Mouse (Mus musculus): ENCODE measurements around the gene Elmo2. TPM values are rescaled to one million over a fixed set of nuclear protein-coding genes. Genes with fewer than 3 reads are reported as not detected.
A peak's percentile ranks its signal among the peaks of the same experiment; 100 is the strongest.

Gene Elmo2
- polyA plus RNA-seq, 1 experiment from 2014 or later = 81.7 TPM

GRCm38 (mm10) chr2:165258321-165258720 is 68.0 kb downstream of the Elmo2 start:
- Histone ChIP-seq H3K36me3 (no peaks in the 10 kb centered on the region), H3K4me1 (peaks cover 61% of the 10 kb centered on the region), H3K4me3 (no peak overlapping the region), H3K27ac (replicated peaks) (0 out of 2 replicates have a peak overlapping the region, but pooled peaks have one; percentile 17), H3K9me3 (replicated peaks) (no peaks in the 10 kb centered on the region), H3K27me3 (ENCODE audit: low read depth, poor library complexity, severe bottlenecking) (peaks cover 97% of the 10 kb centered on the region)
- no peak for DNase-seq (ENCODE audit: low spot score)
- WGBS = 79% methylated on average over 6 of the region's 6 CpGs

- DNase-seq (ENCODE audit: low spot score) = no peak
- WGBS = 66% methylated on average over 11 of the region's 11 CpGs
- Histone ChIP-seq H3K4me3 (no peak overlapping the region), H3K4me1 (peaks cover 65% of the 10 kb centered on the region), H3K9me3 (replicated peaks) (no peaks in the 10 kb centered on the region), H3K27ac (replicated peaks) (0 out of 2 replicates have a peak overlapping the region, but pooled peaks have one; percentile 29), H3K36me3 (no peaks in the 10 kb centered on the region), H3K27me3 (ENCODE audit: low read depth, poor library complexity, severe bottlenecking) (peaks cover 97% of the 10 kb centered on the region)
Measured at GRCm38 (mm10) chr2:165257151-165257834, 69.0 kb downstream of the Elmo2 start.

GRCm38 (mm10) chr2:165256213-165256612 is 70.1 kb downstream of the Elmo2 start:
- 72% methylated on average over 10 of the region's 10 CpGs for WGBS
- no peak overlapping the region for H3K4me3 ChIP-seq
- H3K27me3 ChIP-seq (ENCODE audit: low read depth, poor library complexity, severe bottlenecking) = peaks cover 94% of the 10 kb centered on the region
- no peaks in the 10 kb centered on the region for H3K36me3 ChIP-seq
- H3K9me3 ChIP-seq (replicated peaks) = no peaks in the 10 kb centered on the region
- no peak overlapping the region for H3K27ac ChIP-seq (replicated peaks)
- peaks cover 55% of the 10 kb centered on the region for H3K4me1 ChIP-seq
- DNase-seq (ENCODE audit: low spot score) = no peak

GRCm38 (mm10) chr2:165253867-165254266 is 72.4 kb downstream of the Elmo2 start:
- no peaks in the 10 kb centered on the region for H3K36me3 ChIP-seq
- peaks cover 92% of the 10 kb centered on the region for H3K27me3 ChIP-seq (ENCODE audit: low read depth, poor library complexity, severe bottlenecking)
- H3K4me1 ChIP-seq = peaks cover 59% of the 10 kb centered on the region
- DNase-seq (ENCODE audit: low spot score) = peak; percentile 39
- 4% methylated on average over 10 of the region's 10 CpGs for WGBS
- peak overlapping the region; percentile 73 for H3K27ac ChIP-seq (replicated peaks)
- H3K4me3 ChIP-seq = peak overlapping the region; percentile 18
- H3K9me3 ChIP-seq (replicated peaks) = no peaks in the 10 kb centered on the region

- no peaks in the 10 kb centered on the region for H3K9me3 ChIP-seq (replicated peaks)
- no peak for DNase-seq (ENCODE audit: low spot score)
- H3K4me3 ChIP-seq = no peak overlapping the region
- no peaks in the 10 kb centered on the region for H3K36me3 ChIP-seq
- peaks cover 61% of the 10 kb centered on the region for H3K4me1 ChIP-seq
- 77% methylated on average over 8 of the region's 8 CpGs for WGBS
- peaks cover 92% of the 10 kb centered on the region for H3K27me3 ChIP-seq (ENCODE audit: low read depth, poor library complexity, severe bottlenecking)
- peak overlapping the region; percentile 73; the same call in 1 of the 2 replicates for H3K27ac ChIP-seq (replicated peaks)
Measured at GRCm38 (mm10) chr2:165253269-165253668, 73.0 kb downstream of the Elmo2 start.

GRCm38 (mm10) chr2:165252801-165253200 is 73.5 kb downstream of the Elmo2 start:
- no peaks in the 10 kb centered on the region for H3K9me3 ChIP-seq (replicated peaks)
- peaks cover 57% of the 10 kb centered on the region for H3K4me1 ChIP-seq
- H3K4me3 ChIP-seq = no peak overlapping the region
- H3K36me3 ChIP-seq = no peaks in the 10 kb centered on the region
- H3K27ac ChIP-seq (replicated peaks) = 0 out of 2 replicates have a peak overlapping the region, but pooled peaks have one; percentile 30
- WGBS = 60% methylated on average over 9 of the region's 9 CpGs
- H3K27me3 ChIP-seq (ENCODE audit: low read depth, poor library complexity, severe bottlenecking) = peaks cover 93% of the 10 kb centered on the region
- no peak for DNase-seq (ENCODE audit: low spot score)

- peaks cover 57% of the 10 kb centered on the region for H3K4me1 ChIP-seq
- H3K36me3 ChIP-seq = no peaks in the 10 kb centered on the region
- H3K27ac ChIP-seq (replicated peaks) = 0 out of 2 replicates have a peak overlapping the region, but pooled peaks have one; percentile 30
- peaks cover 94% of the 10 kb centered on the region for H3K27me3 ChIP-seq (ENCODE audit: low read depth, poor library complexity, severe bottlenecking)
- no peaks in the 10 kb centered on the region for H3K9me3 ChIP-seq (replicated peaks)
- WGBS = 79% methylated on average over 8 of the region's 8 CpGs
- no peak overlapping the region for H3K4me3 ChIP-seq
- DNase-seq (ENCODE audit: low spot score) = no peak
Measured at GRCm38 (mm10) chr2:165252381-165252780, 73.9 kb downstream of the Elmo2 start.

- peaks cover 66% of the 10 kb centered on the region for H3K4me1 ChIP-seq
- H3K36me3 ChIP-seq = no peaks in the 10 kb centered on the region
- H3K27ac ChIP-seq (replicated peaks) = no peak overlapping the region
- DNase-seq (ENCODE audit: low spot score) = no peak
- no peaks in the 10 kb centered on the region for H3K9me3 ChIP-seq (replicated peaks)
- peaks cover 94% of the 10 kb centered on the region for H3K27me3 ChIP-seq (ENCODE audit: low read depth, poor library complexity, severe bottlenecking)
- WGBS = 71% methylated on average over 1 of the region's 1 CpGs
- no peak overlapping the region for H3K4me3 ChIP-seq
Measured at GRCm38 (mm10) chr2:165250903-165251302, 75.4 kb downstream of the Elmo2 start.

GRCm38 (mm10) chr2:165248967-165249366 is 77.3 kb downstream of the Elmo2 start:
- no peak overlapping the region for H3K4me3 ChIP-seq
- WGBS = 19% methylated on average over 3 of the region's 3 CpGs
- H3K36me3 ChIP-seq = no peaks in the 10 kb centered on the region
- peaks cover 62% of the 10 kb centered on the region for H3K4me1 ChIP-seq
- peaks cover 94% of the 10 kb centered on the region for H3K27me3 ChIP-seq (ENCODE audit: low read depth, poor library complexity, severe bottlenecking)
- H3K27ac ChIP-seq (replicated peaks) = 0 out of 2 replicates have a peak overlapping the region, but pooled peaks have one; percentile 13
- no peaks in the 10 kb centered on the region for H3K9me3 ChIP-seq (replicated peaks)
- DNase-seq (ENCODE audit: low spot score) = no peak

GRCm38 (mm10) chr2:165246349-165246748 is 79.9 kb downstream of the Elmo2 start:
- 11% methylated on average over 11 of the region's 11 CpGs for WGBS
- H3K4me3 ChIP-seq = no peak overlapping the region
- no peaks in the 10 kb centered on the region for H3K36me3 ChIP-seq
- H3K27ac ChIP-seq (replicated peaks) = no peak overlapping the region
- DNase-seq (ENCODE audit: low spot score) = no peak
- peaks cover 96% of the 10 kb centered on the region for H3K27me3 ChIP-seq (ENCODE audit: low read depth, poor library complexity, severe bottlenecking)
- peaks cover 60% of the 10 kb centered on the region for H3K4me1 ChIP-seq
- no peaks in the 10 kb centered on the region for H3K9me3 ChIP-seq (replicated peaks)

- WGBS = 3% methylated on average over 11 of the region's 11 CpGs
- DNase-seq (ENCODE audit: low spot score) = no peak
- Histone ChIP-seq H3K4me3 (peak overlapping the region; percentile 24; the same call in 1 of the 2 replicates), H3K36me3 (no peaks in the 10 kb centered on the region), H3K9me3 (replicated peaks) (no peaks in the 10 kb centered on the region), H3K27me3 (ENCODE audit: low read depth, poor library complexity, severe bottlenecking) (peaks cover 100% of the 10 kb centered on the region), H3K27ac (replicated peaks) (0 out of 2 replicates have a peak overlapping the region, but pooled peaks have one; percentile 18), H3K4me1 (peaks cover 53% of the 10 kb centered on the region)
Measured at GRCm38 (mm10) chr2:165243122-165243720, 83.1 kb downstream of the Elmo2 start.

- H3K4me3 ChIP-seq = 0 out of 2 replicates have a peak overlapping the region, but pooled peaks have one; percentile 11
- no peak for DNase-seq (ENCODE audit: low spot score)
- peaks cover 55% of the 10 kb centered on the region for H3K4me1 ChIP-seq
- 3% methylated on average over 13 of the region's 13 CpGs for WGBS
- no peaks in the 10 kb centered on the region for H3K9me3 ChIP-seq (replicated peaks)
- no peaks in the 10 kb centered on the region for H3K36me3 ChIP-seq
- H3K27ac ChIP-seq (replicated peaks) = no peak overlapping the region
- peaks cover 100% of the 10 kb centered on the region for H3K27me3 ChIP-seq (ENCODE audit: low read depth, poor library complexity, severe bottlenecking)
Measured at GRCm38 (mm10) chr2:165242575-165242974, 83.7 kb downstream of the Elmo2 start.

- Histone ChIP-seq H3K36me3 (no peaks in the 10 kb centered on the region), H3K9me3 (replicated peaks) (no peaks in the 10 kb centered on the region), H3K27me3 (ENCODE audit: low read depth, poor library complexity, severe bottlenecking) (peaks cover 100% of the 10 kb centered on the region), H3K4me3 (no peak overlapping the region), H3K27ac (replicated peaks) (no peak overlapping the region), H3K4me1 (peaks cover 47% of the 10 kb centered on the region)
- WGBS = 61% methylated on average over 7 of the region's 7 CpGs
- no peak for DNase-seq (ENCODE audit: low spot score)
Measured at GRCm38 (mm10) chr2:165241786-165242185, 84.5 kb downstream of the Elmo2 start.

Data from midbrain, embryonic 10.5 days (tissue).